Mouse (Mus musculus) bone marrow macrophage, adult 2 months (primary cell): ENCODE data around the gene Nab2.

ENCODE experiments used
- CTCF ChIP-seq: IDR thresholded peaks from 2 replicates; pipeline ENCODE4 v1.5.1; 2012; ENCODE audit warnings: low read depth, mild to moderate bottlenecking, low read length, moderate library complexity
- POLR2A ChIP-seq: IDR thresholded peaks from 2 replicates; pipeline ENCODE4 v1.6.1; 2012; ENCODE audit warnings: mild to moderate bottlenecking, low read depth, low read length, borderline replicate concordance

DNA sequence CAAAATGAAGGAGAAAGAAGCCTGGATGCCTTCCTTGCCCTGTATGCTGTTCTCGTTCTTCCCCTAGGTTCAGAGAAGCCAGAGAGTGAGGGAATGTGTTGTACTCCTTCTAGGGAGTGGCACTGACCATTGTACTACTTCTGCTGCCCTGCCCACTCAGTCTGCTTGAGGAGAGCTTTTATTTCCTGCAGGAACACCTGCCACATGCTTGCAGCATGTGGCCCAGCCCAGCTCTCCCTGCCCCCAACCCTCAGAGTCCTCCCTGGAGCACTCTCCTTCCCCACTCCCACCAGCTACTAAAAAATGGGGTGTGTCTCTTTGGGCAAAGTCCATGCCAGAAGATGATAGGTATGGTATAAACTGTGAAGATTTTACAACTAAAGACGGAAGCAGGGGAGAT is 35.9 kb upstream of the Nab2 start:
- no peak for TF ChIP-seq CTCF
- TF ChIP-seq POLR2A = no peak
